Mouse (Mus musculus) large intestine, adult 2 months (tissue): ENCODE data around the gene Gdf7. TPM values are rescaled to one million over a fixed set of nuclear protein-coding genes. Genes with fewer than 3 reads are reported as not detected.

ENCODE experiments used
- DNase-seq: peaks from one replicate; pipeline ENCODE4 v3.0.0-alpha.2; 2012; ENCODE audit warnings: low read depth, low spot score
- WGBS: fragments of 180-500 bp; shearing (Covaris S2); methylation state at CpG from one replicate; pipeline ENCODE4 v1.1.7; 2018; 5-methylcytosine and 5-hydroxymethylcytosine counted together
- polyA plus RNA-seq: library from polyadenylated mRNA; depleted of rRNA; stranded (reverse); fragments of >200 nt; gene quantifications from 2 replicates; pipeline ENCODE4 v1.2.3, GENCODE M21; 2012

Gene Gdf7
- polyA plus RNA-seq, 1 experiment: 0.05 TPM

DNA sequence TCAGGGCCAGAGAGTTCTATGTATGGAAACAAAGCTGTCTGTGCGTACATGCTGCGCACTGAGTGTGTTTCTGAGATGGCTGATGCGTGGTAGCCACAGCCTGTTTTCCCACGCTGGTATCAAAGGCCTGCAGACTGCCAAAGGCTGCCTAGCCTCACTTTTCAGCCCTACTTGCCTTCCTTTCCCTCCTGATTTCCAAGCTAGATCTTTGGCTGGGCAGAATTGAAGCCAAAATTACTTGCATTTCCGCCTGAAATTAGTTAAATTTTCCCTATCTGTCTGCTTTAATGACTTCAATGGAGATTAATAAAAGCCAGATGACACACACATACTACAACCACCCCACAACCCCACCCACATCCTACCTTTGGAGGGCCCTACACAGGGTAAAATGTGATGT is 1.2 kb downstream of the Gdf7 start:
- 72% methylated on average over 5 of the region's 5 CpGs for WGBS
- DNase-seq: no peak

DNA sequence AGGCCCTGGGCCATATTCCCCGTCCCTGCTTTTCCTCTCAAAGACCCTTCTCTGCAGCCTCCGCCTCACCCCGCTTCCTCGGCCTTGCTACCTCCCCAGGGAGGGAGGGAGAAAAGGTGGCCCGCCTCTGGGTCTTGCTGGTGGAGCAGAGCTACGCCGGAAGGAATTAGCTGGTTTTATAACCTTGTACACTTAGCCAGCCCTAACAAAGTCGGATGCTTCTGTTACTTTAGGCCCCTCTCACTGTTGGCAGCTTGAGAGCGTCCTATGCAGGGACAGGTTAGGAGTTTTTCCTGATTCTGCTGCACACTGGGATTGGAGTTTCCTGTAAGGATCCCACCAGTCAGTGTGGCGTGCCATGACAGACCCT is 1.7 kb downstream of the Gdf7 start:
- no peak for DNase-seq
- WGBS: 50% methylated on average over 10 of the region's 10 CpGs

DNA sequence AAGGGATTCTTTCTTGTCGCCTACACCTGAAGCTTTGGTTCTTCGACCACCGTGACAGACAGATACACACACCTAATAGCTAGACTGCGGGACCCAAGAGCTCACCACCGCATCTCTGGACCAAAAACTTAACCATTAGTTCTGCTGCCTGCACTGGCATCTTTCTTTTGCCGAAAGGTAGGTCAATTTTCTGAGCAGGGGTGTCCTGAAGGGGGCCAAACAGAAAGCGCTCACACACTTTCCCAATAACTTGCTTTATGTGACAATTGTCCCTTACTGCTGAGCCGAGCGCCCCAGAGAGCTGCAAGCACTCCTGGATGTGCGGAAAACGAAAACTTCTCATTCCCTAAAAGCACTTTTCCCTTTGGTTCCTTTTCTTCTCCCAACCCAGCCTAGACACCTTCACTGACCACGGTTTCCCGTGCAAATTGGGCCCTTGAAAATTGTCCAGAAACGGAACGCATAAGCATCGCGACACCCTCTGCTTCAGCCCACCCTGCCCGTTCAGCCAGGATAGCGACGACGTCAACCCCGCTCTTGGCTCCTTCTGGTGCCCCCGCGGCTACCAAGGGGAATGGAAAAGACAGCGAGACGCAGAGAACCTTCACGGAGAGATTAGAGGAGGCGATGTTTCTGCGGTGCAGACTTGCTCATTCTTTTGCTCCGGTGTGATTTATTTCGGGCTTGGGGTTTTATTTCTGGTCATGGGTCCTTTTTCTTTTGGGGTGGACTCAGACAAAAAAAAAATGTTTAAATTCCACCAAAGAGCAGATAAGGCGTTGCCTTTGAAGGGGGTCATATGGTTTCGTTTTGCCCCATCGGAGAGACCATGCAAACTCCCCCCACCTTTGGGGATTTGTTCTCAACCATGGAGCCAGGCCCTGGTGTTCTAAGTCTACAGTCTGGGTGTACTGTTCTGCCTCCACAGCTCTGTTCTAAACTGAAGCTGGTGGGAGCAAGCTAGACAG is 2.3 kb downstream of the Gdf7 start:
- 24% methylated on average over 34 of the region's 34 CpGs for WGBS
- no peak for DNase-seq

DNA sequence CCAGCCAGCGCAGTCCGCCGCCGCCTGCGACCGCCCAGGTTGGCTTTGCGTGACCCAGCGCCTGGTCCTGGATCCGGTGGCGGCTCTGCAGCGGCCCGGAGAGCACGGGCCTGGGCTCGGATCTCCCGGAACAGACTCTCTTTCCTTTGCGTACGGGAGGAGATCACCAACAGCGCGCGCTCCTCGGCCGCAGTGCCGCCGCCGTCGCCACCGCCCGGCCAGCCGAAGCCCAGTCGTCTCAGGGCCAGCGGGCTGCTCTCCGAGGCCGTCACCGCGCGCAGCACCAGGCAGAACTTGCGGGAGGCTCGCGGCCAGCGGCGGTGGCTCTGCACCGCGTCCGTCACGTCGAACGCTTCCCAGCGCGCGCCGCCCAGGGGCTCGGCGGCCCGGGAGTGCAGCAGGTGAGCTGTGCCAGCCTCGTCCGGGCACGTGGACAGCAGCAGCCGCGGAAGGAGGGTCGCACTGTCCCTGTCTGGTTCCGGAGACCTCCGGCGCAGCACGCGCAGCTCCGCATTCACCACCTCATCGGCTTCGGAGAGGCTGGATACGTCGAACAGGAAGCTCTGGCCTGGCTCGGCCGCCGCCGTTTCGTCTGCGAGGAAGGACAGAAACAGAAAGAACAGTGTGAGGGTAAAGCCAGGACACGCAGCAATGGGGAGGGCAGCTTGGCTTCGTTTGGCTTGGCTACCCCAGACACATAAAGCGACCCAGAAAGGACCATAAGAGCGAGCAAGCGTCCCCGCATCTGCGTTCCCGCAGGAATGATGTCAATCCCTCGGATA is 3.2 kb downstream of the Gdf7 start:
- no peak for DNase-seq
- 6% methylated on average over 85 of the region's 85 CpGs for WGBS

DNA sequence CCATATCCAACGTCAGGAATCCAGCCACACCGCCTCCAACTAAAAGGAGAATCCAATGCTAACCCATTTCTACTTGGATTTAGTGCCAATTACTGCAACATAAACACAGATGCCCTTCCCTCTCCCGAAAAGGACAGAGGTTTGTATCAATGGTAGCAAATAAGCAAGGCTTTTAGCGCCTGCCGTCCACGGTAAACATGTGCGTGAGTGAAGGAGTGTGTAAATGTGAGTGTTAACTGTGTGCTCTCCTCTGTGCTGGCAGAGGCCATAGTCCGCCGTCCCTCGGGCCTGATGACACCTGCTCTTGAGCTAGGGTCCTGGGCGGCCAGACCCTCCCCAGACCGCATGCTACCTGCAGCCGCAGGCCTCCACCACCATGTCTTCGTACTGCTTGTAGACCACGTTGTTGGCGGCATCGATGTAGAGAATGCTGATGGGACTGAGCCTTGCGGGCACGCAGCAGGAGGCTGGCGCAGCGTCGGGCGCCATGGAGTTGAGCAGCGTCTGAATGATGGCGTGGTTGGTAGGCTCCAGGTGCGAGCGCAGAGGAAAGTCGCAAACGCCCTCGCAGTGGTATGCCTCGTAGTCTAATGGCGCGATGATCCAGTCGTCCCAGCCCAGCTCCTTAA is 4.1 kb downstream of the Gdf7 start:
- WGBS: 9% methylated on average over 34 of the region's 34 CpGs

DNA sequence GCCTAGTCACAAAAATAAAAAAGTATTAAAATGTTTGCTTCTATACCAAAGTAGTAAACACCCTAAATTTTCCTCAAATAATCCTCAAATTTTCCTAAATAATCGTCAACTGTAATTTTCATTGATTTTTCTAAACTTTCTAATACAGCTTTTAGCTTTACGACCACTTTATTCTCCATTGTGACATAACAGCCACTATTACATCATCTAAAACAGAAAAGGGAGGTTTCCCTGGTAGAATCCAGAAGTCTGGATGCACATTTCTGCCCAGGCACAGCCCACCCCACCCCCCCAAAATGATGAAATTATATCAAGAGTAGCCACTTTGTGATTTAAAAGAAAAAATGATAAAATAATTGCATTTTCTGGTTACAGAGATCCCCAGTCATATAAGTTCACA is 5.6 kb downstream of the Gdf7 start:
- DNase-seq: no peak
- WGBS: 65% methylated on average over 2 of the region's 2 CpGs

More for the DNA sequence above, 4.1 kb downstream of the Gdf7 start:
- DNase-seq: no peak

DNA sequence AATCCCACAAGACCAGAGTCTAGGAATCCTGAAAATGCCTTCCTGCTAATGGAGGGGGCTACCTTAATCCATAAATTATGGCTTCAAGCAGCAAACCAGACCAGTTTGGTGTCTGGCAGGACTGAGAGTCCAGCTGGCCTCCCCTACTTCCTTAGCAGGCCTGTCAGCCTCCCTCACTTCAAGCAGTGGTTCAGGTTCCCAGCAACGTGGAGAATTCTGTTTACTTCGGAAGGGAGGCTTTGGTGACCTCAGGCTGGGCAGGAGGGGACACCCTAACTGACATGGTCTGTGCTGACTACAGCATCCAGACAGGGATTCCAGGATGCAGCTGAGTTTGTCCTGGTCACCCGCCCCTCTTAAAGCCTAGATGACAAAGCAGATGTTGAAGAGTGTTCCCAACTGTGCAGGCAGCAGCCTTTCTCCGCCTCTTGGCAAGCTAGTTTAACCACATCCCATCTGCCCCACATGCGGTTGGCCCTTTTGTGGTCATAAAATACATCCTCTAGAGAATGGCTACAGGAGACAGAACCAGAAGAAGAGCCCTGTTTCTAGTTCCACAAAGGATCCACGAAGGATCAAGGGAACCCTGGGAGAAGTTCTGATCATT is 6.3 kb downstream of the Gdf7 start:
- DNase-seq: no peak
- WGBS: 26% methylated on average over 6 of the region's 6 CpGs

DNA sequence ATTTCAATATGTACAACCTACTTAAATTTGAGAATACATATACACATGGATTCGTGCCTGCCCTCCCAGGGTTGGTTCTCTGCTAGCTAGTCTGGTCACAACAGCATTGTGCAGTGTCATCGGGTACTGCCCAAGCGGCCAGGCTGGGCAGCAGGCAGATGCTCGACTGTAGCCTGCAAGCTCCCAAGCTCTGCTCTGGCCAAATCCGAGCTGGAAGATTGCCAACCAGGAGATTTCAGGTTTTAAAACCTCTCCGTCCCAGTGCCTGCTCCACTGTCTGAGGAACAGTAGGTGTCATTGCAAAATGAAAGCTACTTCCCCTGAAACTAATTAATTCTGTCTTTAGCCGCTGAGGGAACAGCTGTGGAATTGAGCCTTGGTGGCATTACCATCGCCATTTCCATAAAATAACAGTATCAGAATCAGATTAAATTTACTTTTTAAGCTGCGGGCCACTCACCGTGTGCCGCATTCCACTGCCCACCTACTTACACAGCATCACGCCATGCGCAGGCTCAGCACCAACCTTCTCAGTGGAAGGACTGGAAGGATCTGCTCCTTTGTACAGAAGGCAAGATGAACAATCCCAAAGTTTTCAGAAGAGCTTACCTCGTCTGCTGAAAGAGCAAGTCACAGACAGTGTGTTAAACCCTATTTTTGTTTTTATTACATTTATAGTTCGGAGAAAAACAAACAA is 10.4 kb downstream of the Gdf7 start:
- DNase-seq: no peak
- WGBS: 76% methylated on average over 15 of the region's 15 CpGs

DNA sequence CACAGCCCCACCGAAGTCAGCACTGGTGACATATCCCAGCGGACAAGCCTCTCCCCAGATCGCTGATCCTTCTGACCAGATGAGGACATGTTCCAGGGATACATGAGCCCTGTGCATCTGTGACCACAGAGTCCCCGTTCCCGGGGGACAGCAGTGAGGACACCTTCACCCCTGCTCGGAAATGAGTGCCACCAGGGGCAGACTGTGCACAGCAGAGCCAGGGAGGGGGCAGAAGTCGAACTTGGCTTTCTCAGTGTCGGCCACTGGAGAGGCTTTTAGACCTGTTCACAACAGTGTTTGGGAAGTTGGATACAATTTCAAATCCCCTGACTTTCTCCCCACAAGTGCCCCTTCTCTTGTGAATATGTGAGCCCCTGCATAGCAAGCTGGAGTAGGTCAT is 12.3 kb downstream of the Gdf7 start:
- DNase-seq: no peak
- WGBS: 96% methylated on average over 8 of the region's 8 CpGs

DNA sequence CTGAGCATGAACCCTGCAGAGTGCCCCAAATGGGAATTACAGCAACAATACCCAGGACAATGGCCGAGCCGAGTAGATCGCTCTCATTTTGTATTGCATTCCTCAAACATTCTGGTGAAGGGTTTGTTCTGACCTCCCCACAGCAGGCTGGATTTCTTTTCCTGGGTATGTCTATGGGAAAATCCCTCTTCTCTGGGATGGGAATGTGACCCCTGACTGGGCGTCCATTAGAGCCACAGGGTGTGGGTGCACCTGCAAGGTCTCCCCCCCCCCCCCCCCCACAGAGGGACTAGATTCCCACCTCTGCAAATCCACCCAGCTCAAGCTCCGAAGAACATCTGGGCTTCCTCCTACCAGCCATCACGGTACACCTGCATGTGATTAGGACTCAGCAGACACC is 12.7 kb downstream of the Gdf7 start:
- no peak for DNase-seq

DNA sequence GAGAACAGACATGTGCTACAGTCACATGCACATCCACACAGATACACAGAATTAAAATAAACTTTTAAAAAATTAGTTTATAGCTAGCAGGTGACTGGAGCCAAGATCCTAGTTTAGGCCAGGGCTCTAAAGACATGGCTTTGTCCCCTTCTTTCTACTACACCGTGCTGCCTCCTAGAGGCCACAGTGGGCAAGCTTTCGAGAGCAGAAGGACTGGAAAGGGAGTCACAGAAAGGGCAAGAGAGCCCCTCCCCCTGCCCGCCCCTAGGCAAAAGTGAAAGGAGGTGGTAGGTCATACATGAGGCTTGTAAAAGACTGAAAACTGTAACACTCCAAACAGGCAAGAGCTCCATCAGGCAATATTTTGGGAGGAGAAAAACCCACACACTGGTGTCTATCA is 13.8 kb downstream of the Gdf7 start:
- WGBS: 55% methylated on average over 3 of the region's 3 CpGs
- no peak for DNase-seq

More for the DNA sequence above, 12.7 kb downstream of the Gdf7 start:
- 91% methylated on average over 6 of the region's 6 CpGs for WGBS

DNA sequence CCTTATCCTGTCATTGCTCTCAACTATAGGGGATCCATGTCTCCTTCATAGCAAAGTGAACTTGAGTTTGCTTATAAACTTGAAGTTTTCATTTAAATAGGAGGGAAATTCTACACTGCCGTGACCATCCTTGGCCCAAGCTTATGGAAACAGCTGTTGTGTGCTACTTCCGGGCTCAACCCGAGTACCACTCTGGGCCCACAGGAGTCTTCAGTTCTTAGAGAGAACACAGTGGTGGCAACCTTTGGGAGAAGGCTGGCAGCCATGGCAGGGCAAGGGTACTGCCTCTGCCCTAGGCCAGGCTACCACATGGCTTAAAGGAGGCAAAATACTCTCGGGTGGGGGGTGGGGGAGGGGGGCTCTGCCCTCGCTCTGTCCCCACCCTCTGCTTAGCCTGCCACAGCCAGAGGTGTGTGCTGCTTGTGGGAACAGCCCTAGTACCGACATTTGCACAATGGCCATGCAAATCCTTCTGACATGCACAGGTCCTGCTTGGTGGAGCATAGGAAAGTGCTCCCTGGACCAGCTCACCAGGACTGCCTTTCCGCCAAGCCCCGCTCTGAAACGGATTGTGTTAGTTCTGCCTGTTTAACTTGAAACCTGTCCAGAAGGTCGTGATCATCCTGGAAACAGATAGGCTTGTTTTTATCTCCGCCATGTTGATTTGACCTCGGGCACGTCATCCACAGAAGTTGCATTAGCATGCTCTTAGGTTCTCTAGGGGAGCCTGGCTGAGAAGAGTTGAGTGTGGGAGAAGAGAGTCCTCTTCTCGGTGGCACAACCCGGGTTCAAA is 20.3 kb downstream of the Gdf7 start:
- DNase-seq: no peak

DNA sequence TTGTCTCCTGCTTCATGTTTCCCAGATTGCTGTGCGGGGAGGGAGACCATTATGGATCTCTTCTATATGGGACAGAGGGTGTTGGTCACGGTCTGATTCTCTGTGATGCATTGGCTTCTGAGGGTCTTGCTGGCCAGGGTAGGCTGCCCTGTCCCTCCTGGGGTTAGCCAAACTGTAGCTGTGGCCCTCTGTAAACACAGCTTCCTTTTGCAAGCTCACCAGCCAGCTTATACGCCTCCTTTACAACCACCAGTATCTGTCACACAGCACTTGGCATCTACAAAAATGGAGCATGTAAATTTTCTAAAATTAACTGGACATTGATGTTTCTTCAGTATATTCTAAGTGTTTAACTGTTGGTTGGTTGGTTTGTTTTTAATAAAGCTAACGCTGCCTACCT is 26.3 kb downstream of the Gdf7 start:
- WGBS: 90% methylated on average over 4 of the region's 4 CpGs
- DNase-seq: no peak

More for the DNA sequence above, 20.3 kb downstream of the Gdf7 start:
- WGBS: 86% methylated on average over 15 of the region's 15 CpGs

DNA sequence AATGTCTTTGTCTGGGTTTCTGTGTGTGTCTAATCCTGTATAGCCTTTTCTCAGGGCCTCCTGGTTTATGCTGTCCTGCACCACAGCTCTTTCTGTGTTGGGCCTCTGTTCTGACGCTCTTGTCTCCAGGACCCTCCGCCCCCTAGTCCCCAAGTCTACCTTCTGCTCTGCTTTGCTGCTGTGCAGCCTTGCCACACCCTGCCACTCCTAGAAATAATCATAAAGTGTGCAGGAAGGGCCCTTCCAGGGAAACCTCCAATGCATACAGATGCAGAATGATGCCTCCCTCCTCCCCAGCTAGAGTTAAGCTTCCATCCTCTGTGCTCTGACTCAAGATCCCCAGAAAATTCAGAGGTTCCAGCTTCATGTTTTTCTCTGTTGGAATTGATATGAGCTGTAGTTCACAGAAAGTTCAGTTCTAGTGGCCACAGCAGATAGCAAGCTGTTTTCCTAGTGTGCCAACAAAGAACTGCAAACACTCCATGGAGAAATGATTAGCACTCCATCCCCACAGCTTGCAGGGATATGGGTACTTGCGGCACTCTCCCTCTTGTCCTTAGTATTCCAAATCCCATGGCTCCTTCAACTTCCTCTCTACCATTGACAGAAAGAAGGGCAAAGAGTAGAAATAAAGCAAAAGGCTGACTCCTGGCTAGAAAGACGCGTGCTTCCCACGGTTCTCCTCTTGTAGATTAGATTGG is 28.1 kb downstream of the Gdf7 start:
- no peak for DNase-seq
- WGBS: 69% methylated on average over 6 of the region's 6 CpGs

DNA sequence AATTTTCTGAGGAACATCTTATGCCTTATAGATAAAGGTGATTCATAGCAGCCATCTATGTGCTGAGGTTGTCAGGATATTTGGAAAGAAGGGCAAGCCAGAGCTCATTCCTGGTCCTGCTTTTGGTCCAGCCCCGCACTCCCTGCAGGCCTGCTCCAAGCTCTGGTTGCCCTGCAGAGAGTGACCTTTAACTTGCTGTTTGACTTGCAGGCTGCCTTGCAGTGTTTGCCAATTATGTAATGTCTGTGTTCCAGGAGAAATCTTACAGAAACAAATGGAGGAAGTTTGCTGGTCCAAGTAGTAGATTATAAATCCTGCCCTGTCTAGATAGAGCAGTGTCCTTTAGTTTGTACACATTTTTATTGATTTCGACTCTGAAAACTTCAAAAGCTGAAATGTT is 30.3 kb downstream of the Gdf7 start:
- DNase-seq: no peak

DNA sequence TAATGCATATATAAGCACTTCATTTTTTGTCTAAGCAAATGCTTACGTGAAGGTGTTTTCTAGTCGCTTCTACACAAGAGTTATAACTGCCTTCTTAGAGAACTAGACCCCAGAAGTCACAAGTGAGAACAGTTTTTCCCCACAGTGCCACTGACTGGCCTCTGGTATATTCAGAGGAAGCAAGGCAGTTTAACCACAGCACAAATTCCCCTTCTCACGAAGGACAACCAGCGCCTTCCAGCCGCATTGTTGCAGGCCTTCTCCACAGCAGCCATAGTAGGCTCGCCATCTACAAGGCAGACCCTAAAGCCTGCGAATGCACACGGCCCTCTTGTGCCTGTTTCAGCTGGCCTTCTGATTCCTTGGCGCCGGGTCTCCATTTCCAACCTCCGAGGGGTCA is 32.1 kb downstream of the Gdf7 start:
- DNase-seq: no peak
- WGBS: 93% methylated on average over 11 of the region's 11 CpGs

More for the DNA sequence above, 30.3 kb downstream of the Gdf7 start:
- 61% methylated on average over 2 of the region's 2 CpGs for WGBS

DNA sequence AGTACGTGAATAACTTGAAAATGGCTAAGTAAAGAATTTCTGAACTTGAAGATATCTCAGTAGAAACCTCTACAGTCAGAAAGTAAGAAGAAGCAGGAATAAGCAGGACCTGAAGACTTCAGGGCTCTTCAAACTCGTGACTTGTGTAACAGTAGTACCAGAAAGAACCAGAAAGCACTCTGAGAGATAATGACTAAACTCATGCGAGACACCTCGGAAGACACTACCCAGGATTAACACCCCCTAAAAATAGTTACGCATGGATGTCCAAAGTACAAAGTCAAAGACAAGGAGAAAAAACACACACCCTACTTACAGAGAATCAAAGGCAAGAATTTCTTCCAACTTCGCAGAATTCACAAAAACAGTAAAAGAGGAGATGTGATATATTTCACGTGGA is 35.4 kb downstream of the Gdf7 start:
- 79% methylated on average over 7 of the region's 7 CpGs for WGBS
- DNase-seq: no peak

DNA sequence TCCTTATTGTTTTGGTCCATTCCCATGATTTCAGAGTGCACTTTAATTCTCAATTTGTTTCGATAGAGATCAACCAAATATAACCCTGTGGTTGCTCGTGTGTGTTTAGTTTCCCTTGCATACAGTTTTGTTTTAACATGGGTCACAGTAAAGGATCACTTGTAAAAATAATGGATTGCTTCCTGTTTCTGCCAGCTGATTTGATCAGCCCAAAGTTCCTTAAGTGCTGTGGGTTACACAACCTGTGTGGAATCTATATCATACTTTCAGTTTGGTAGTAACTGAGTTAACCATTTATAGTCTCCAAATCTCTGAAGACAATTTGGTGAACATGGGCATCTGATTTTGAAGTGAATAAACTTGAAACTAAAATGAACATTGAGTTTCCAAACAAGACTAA is 41.5 kb downstream of the Gdf7 start:
- 13% methylated on average over 2 of the region's 2 CpGs for WGBS
- no peak for DNase-seq
